Mouse (Mus musculus) midbrain, postnatal 0 days (tissue): ENCODE measurements around the gene Kansl1l. TPM values are rescaled to one million over a fixed set of nuclear protein-coding genes. Genes with fewer than 3 reads are reported as not detected.

ENCODE experiments used
- ATAC-seq: fragments of 200-750 bp; cut with Nextera tagmentation; 2 replicates; pipeline ENCODE4 v1.8.0; 2017; ENCODE audit warnings: moderate number of reproducible peaks, mild to moderate bottlenecking, moderate TSS enrichment, moderate library complexity; ENCODE audit not compliant: low FRiP score
- DNase-seq: peaks from one replicate; pipeline ENCODE4 v3.0.0-alpha.2; 2015; ENCODE audit warnings: low spot score
- H3K27ac ChIP-seq: fragments of 300-500 bp; sonication (generic); 2 replicates; pipeline ENCODE4 v1.5.1; 2014; ENCODE audit warnings: low read depth, mild to moderate bottlenecking, low read length, mixed read lengths
- H3K27me3 ChIP-seq: fragments of 300-500 bp; sonication (generic); 2 replicates; pipeline ENCODE4 v1.6.1; 2014; ENCODE audit warnings: low read length, control low read depth, mixed read lengths; ENCODE audit not compliant: insufficient read depth
- H3K36me3 ChIP-seq: fragments of 300-500 bp; sonication (generic); 2 replicates; pipeline ENCODE4 v1.6.1; 2014; ENCODE audit warnings: low read length, control low read depth, mixed read lengths; ENCODE audit not compliant: insufficient read depth
- H3K4me1 ChIP-seq: fragments of 300-500 bp; sonication (generic); 2 replicates; pipeline ENCODE4 v1.6.1; 2014; ENCODE audit warnings: mild to moderate bottlenecking, control low read depth, antibody characterized with exemption, low read length, mixed read lengths; ENCODE audit not compliant: insufficient read depth
- H3K4me2 ChIP-seq: fragments of 300-500 bp; sonication (generic); 2 replicates; pipeline ENCODE4 v1.6.1; 2014; ENCODE audit warnings: low read depth, mild to moderate bottlenecking, low read length, mixed read lengths; ENCODE audit not compliant: poor library complexity, severe bottlenecking
- H3K4me3 ChIP-seq: fragments of 300-500 bp; sonication (generic); 2 replicates; pipeline ENCODE4 v1.5.1; 2014; ENCODE audit warnings: low read depth, mild to moderate bottlenecking, low read length, moderate library complexity
- H3K9ac ChIP-seq: fragments of 300-500 bp; sonication (generic); replicated peaks from 2 replicates; pipeline ENCODE4 v1.6.1; 2014; ENCODE audit warnings: mild to moderate bottlenecking, low read length, moderate library complexity, mixed read lengths; ENCODE audit not compliant: poor library complexity, severe bottlenecking
- H3K9me3 ChIP-seq: fragments of 300-500 bp; sonication (generic); 2 replicates; pipeline ENCODE4 v1.6.1; 2016; ENCODE audit warnings: low read length, control low read depth
- CTCF ChIP-seq: IDR thresholded peaks from 2 replicates; pipeline ENCODE4 v1.5.1; 2016; ENCODE audit warnings: antibody characterized with exemption, mild to moderate bottlenecking
- WGBS: fragments of 180-500 bp; shearing (Covaris S2); extraction: QIAGEN DNeasy Blood & Tissue Kit; methylation state at CpG from one replicate; pipeline ENCODE4 v1.1.7; 2014; 5-methylcytosine and 5-hydroxymethylcytosine counted together
- polyA plus RNA-seq: library from polyadenylated mRNA; unstranded; fragments of >200 nt; fragmentation: Nextera tagmentation; extraction: Ambion mirVana; gene quantifications from 2 replicates; pipeline ENCODE4 v1.2.1, GENCODE M21; 2015
- total RNA-seq: library from RNA; depleted of rRNA; stranded (reverse); fragments of >200 nt; gene quantifications from 2 replicates; pipeline ENCODE4 v1.2.3, GENCODE M21; 2014; rRNA removed

Gene Kansl1l
- total and polyA plus RNA-seq, 2 experiments from 2014 or later: 9.7 to 20.8 TPM

- H3K4me1 ChIP-seq: no peaks in the 10 kb centered on the region
- 54% methylated on average over 3 of the region's 3 CpGs for WGBS
- H3K9me3 ChIP-seq: no peaks in the 10 kb centered on the region
- no peaks in the 10 kb centered on the region for H3K27me3 ChIP-seq
- no peak overlapping the region for H3K9ac ChIP-seq
- no peak for TF ChIP-seq CTCF
- no peak overlapping the region for H3K4me3 ChIP-seq
- H3K27ac ChIP-seq: no peak overlapping the region
- ATAC-seq (no peak), DNase-seq (no peak)
- H3K36me3 ChIP-seq: 0 out of 2 replicates have a peak, but pooled peaks cover 2% of the 10 kb centered on the region
- H3K4me2 ChIP-seq: no peak overlapping the region
Measured at GRCm38 (mm10) chr1:66691772-66692171, 125.6 kb downstream of the Kansl1l start.

GRCm38 (mm10) chr1:66682974-66683373 lies 134.4 kb downstream of the Kansl1l start:
- ATAC-seq (no peak), DNase-seq (no peak)
- Histone ChIP-seq H3K9ac (no peak overlapping the region), H3K9me3 (no peaks in the 10 kb centered on the region), H3K27ac (no peak overlapping the region), H3K4me1 (no peaks in the 10 kb centered on the region), H3K4me3 (no peak overlapping the region), H3K27me3 (no peaks in the 10 kb centered on the region), H3K36me3 (0 out of 2 replicates have a peak, but pooled peaks cover 4% of the 10 kb centered on the region), H3K4me2 (no peak overlapping the region)
- no peak for TF ChIP-seq CTCF
- 92% methylated on average over 5 of the region's 5 CpGs for WGBS

GRCm38 (mm10) chr1:66678662-66679061 lies 138.7 kb downstream of the Kansl1l start:
- 33% methylated on average over 2 of the region's 2 CpGs for WGBS
- TF ChIP-seq CTCF: peak; percentile 56
- Histone ChIP-seq H3K4me2 (no peak overlapping the region), H3K9me3 (no peaks in the 10 kb centered on the region), H3K9ac (no peak overlapping the region), H3K27ac (no peak overlapping the region), H3K27me3 (no peaks in the 10 kb centered on the region), H3K36me3 (peaks cover 10% of the 10 kb centered on the region; the same call in 1 of the 2 replicates), H3K4me3 (no peak overlapping the region), H3K4me1 (no peaks in the 10 kb centered on the region)
- no peak for ATAC-seq
- DNase-seq: no peak

- Histone ChIP-seq H3K27ac (no peak overlapping the region), H3K4me1 (no peaks in the 10 kb centered on the region), H3K4me3 (no peak overlapping the region), H3K27me3 (no peaks in the 10 kb centered on the region), H3K9me3 (no peaks in the 10 kb centered on the region), H3K36me3 (peaks cover 6% of the 10 kb centered on the region; the same call in 1 of the 2 replicates), H3K9ac (no peak overlapping the region), H3K4me2 (no peak overlapping the region)
- TF ChIP-seq CTCF: no peak
- DNase-seq (no peak), ATAC-seq (no peak)
- 76% methylated on average over 14 of the region's 14 CpGs for WGBS
Measured at GRCm38 (mm10) chr1:66677928-66678327, 139.4 kb downstream of the Kansl1l start.

- H3K27me3 ChIP-seq: no peaks in the 10 kb centered on the region
- no peak overlapping the region for H3K4me3 ChIP-seq
- no peaks in the 10 kb centered on the region for H3K9me3 ChIP-seq
- peaks cover 12% of the 10 kb centered on the region; the same call in 1 of the 2 replicates for H3K36me3 ChIP-seq
- H3K27ac ChIP-seq: no peak overlapping the region
- no peak for DNase-seq
- no peak for TF ChIP-seq CTCF
- H3K4me1 ChIP-seq: no peaks in the 10 kb centered on the region
- no peak overlapping the region for H3K9ac ChIP-seq
- H3K4me2 ChIP-seq: no peak overlapping the region
- no peak for ATAC-seq
- 89% methylated on average over 7 of the region's 7 CpGs for WGBS
Measured at GRCm38 (mm10) chr1:66672812-66673211, 144.6 kb downstream of the Kansl1l start.

GRCm38 (mm10) chr1:66671475-66671874 lies 145.9 kb downstream of the Kansl1l start:
- 83% methylated on average over 7 of the region's 7 CpGs for WGBS
- H3K36me3 ChIP-seq: peaks cover 12% of the 10 kb centered on the region; the same call in 1 of the 2 replicates
- no peak overlapping the region for H3K4me2 ChIP-seq
- no peak for TF ChIP-seq CTCF
- DNase-seq (no peak), ATAC-seq (no peak)
- no peaks in the 10 kb centered on the region for H3K9me3 ChIP-seq
- no peaks in the 10 kb centered on the region for H3K27me3 ChIP-seq
- H3K4me3 ChIP-seq: no peak overlapping the region
- H3K4me1 ChIP-seq: no peaks in the 10 kb centered on the region
- no peak overlapping the region for H3K27ac ChIP-seq
- H3K9ac ChIP-seq: no peak overlapping the region

Other genes with a start within 250 kb of the Kansl1l start
- 24.2 and 24.9 TPM in 2 replicates for gene Rpe, start 116.7 kb downstream of the Kansl1l start, total RNA-seq
- gene Rpe, start 116.7 kb downstream of the Kansl1l start, polyA plus RNA-seq: 17.2 and 18.2 TPM in 2 replicates
- 5.4 and 5.8 TPM in 2 replicates for gene Acadl, start 45.7 kb upstream of the Kansl1l start, total RNA-seq
- gene Acadl, start 45.7 kb upstream of the Kansl1l start, polyA plus RNA-seq: 55.4 and 59.5 TPM in 2 replicates
- 0.38 and 2.6 TPM in 2 replicates for gene Myl1, start 127.8 kb upstream of the Kansl1l start, total RNA-seq
- 0.43 and 1.3 TPM in 2 replicates for gene Myl1, start 127.8 kb upstream of the Kansl1l start, polyA plus RNA-seq
- 122 and 127 TPM in 2 replicates for gene Lancl1, start 221.3 kb upstream of the Kansl1l start, total RNA-seq
- gene Lancl1, start 221.3 kb upstream of the Kansl1l start, polyA plus RNA-seq: 187 and 192 TPM in 2 replicates